Mouse (Mus musculus) mouse trophoblast stem cell (cell line): ENCODE measurements around the gene Cemip.

Experiments
- in situ Hi-C, 2 experiments: fragments of 300-500 bp; cut with MseI, MboI; formaldehyde crosslinking; loops; 2 replicates in 1 of 2; 3 replicates in 1 of 2; pipeline ENCODE4 v1.15.1; 2025

The Cemip gene

DNA sequence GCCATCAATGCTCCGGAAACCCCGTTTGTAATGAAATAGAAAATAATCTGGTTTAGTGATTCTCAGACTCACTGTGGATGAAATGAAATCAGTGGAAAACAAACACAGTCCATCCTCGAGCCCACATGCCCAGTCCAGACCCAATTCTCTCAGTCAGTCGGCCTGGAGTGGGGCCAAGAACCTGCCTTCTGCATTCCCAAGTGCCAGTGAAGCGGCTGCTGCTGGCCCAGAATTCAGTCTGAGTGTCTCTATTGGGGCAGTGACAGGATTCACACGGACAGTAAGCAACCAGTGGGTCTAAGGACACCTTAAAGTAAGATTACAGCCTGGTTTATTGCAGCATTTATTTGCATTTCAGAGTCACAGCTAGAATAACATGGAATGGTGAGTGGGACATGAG, 10.2 kb upstream of the Cemip start:
- in situ Hi-C loops = no loop called here

GRCm38 (mm10) chr7:84090793-84091192, 4.5 kb upstream of the Cemip start:
- in situ Hi-C loops = no loop called here

GRCm38 (mm10) chr7:84089777-84090176, 3.5 kb upstream of the Cemip start:
- in situ Hi-C loops = loop anchor here (5.0 to 10.0 kb wide), 3 partner anchors 177 to 265 kb away; no protein-coding TSS in a partner anchor

DNA sequence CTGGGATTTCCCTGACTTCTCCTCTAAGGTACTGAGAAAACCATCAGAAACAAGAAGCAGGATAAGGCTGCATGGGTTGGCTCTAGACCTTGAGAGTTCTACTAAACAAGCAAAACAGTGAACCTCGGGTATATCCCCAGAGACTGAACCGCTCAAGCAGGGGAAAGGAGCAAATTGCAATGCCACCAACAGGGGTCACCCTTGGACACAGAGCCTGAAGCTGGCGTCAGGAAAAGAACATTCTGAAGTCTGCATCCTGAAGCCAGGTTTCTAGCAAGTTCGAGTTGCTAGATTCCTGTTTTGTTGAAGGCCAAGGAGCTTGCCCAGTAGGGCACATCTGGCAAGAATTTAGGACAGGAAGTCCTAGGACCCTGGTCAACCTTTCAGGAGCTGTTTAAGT, 2.7 kb upstream of the Cemip start:
- in situ Hi-C loops = loop anchor here (5.0 to 10.0 kb wide), 3 partner anchors 177 to 266 kb away; no protein-coding TSS in a partner anchor

DNA sequence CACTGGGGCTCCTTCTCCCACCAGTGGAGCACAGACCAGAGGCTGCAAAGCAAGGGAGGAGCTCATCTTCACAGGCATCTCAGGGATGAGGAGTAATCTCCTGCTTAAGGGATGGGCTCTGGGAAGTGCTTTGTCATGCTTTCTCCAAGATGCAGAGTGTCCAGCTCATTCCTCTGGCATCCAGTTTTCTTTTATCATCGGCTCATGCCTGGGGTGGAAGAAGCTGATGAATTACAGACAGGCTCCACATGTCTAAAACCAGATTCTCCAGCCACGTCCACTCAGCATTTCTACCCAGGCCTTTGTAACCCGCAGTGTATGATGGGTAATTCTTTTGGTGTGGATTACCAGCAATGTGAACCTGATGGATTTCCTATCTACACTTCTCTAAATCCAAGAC, 1.9 kb upstream of the Cemip start:
- in situ Hi-C loops = loop anchor here (5.0 to 10.0 kb wide), 3 partner anchors 176 to 267 kb away; no protein-coding TSS in a partner anchor

GRCm38 (mm10) chr7:84085049-84085945, 1.0 kb downstream of the Cemip start:
- in situ Hi-C loops = loop anchor here (5.0 to 10.0 kb wide), 3 partner anchors 173 to 270 kb away; no protein-coding TSS in a partner anchor

- in situ Hi-C loops = no loop called here
These were observed 8.9 kb downstream of the Cemip start for GRCm38 (mm10) chr7:84077257-84078013.

GRCm38 (mm10) chr7:84074266-84074665, 12.0 kb downstream of the Cemip start:
- in situ Hi-C loops = no loop called here

- in situ Hi-C loops = no loop called here
These were observed 12.4 kb downstream of the Cemip start for GRCm38 (mm10) chr7:84073856-84074255.

- in situ Hi-C loops = no loop called here
These were observed 17.4 kb downstream of the Cemip start for GRCm38 (mm10) chr7:84068931-84069330.

GRCm38 (mm10) chr7:84059799-84060198, 26.5 kb downstream of the Cemip start:
- in situ Hi-C loops = no loop called here

DNA sequence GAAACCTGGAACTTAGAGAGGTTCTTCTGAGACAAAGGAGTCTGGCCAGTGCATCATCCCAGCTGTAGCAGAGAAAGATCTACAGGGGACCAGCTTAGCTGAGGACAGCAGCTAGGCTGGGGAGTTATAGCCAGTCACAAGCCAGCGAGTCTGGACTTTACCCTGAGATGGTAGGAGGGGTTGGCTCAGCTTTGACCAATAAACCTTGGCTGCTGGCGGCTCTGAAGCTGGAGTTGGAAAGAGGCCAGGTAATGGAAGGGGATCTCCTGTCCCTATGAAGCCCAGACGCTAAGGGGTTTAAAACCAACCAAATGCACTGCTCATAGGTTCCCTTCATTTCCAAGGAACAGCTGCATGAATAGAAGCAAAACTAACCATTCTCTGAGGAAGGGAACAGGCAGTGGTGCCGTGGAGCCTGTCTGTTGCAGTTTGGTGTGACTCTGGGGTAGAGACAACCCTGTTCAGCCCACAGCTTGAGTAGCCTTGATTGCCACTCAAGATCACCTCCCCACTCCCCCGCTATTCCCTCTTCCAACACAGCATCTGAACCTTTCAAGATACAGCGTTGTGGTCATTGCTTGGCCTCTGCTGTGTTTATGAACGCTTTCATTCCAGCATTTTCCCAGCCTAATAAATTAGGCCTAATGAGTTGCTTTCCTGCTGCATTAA, 30.2 kb downstream of the Cemip start:
- in situ Hi-C loops = no loop called here

DNA sequence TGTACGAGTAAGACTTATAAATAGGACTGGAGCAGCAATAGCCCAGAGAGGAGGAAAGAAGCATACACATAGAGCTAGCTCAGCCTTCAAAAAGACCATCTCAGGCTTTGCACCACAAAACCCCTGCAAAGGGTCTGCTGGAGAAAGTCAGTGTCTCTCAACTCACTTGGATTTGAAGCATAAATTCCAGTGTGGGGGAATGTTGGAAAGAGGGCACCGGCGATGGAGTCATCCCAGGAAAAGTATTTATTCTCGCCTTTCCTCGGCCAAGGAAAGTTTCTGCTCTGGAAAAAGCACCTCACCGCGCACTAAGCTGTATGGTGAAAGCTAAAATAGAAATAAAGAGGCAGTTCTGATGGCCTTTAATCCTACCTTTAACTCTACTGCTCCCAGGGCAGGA, 32.4 kb downstream of the Cemip start:
- in situ Hi-C loops = no loop called here

- in situ Hi-C loops = no loop called here
These were observed 34.9 kb downstream of the Cemip start for GRCm38 (mm10) chr7:84051423-84051822.

DNA sequence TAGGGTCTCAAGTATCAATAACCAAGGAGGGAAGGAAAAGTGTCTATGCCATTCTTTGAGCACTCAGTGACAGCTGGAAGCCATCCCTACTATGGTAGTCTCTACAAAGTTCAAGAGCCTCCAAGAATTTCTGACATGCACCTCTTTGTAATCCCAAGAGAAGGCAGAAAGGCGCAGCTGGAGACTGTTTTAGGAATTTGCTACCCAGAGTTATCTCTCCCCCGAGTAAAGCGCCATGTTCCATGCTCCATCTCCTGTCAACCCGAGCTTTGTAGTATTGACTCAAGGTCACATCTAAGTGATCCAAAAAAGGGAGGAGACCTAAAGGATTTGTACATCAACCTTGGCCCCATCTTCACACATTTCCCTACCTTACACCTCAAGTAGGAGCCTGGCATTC, 40.8 kb downstream of the Cemip start:
- in situ Hi-C loops = no loop called here

- in situ Hi-C loops = no loop called here
These were observed 41.6 kb downstream of the Cemip start for GRCm38 (mm10) chr7:84044581-84045290.

DNA sequence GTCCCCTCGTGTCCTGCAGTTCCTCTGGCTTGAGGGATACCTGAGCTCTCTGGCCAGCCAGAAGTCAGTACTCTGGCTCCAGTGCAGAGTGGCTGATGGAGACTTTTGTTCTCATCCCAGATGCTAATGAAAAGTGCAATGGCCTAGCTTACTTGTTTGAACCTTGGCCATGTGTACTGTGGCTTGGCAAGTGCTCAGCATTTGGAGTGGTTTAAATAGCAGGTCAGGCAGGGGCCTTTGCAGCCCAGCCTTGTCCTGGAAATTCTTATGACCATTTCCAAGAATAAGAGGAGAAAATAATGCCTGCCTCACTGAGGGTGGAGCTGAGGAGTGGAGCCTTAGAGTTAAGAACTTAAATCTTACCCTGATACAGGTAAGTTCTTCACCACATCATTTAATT, 43.6 kb downstream of the Cemip start:
- in situ Hi-C loops = no loop called here

DNA sequence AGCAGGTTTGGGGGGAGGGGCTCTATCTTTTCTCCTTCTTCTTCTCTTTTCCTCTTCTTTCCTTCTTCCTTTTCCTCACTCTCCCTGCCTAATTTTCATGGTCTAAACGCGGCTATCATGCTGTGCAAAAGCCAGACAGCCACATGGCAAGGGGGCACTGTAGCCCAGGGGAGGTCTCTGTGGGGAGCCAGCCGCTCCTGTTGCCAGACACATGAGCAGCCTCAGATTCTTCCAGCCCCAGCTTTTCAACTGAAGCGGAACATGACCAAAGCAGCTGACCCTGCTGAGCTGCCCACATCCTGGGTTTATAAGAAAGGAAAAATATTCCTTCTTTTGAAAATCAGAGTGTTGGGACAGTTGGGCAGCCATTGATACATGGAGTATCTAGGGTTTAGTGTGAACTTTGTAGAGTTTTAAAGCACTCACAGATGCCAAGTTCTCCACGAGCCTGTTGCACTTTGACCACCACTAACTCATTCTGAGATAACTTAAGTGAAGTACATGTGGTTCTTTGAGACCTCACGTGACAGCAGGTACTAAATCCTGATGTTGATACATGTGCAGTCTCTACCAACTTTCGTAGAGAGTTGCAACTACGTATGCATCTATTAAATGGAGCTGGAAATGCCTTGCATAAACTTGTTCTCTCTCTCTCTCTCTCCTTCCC, 46.3 kb downstream of the Cemip start:
- in situ Hi-C loops = no loop called here

DNA sequence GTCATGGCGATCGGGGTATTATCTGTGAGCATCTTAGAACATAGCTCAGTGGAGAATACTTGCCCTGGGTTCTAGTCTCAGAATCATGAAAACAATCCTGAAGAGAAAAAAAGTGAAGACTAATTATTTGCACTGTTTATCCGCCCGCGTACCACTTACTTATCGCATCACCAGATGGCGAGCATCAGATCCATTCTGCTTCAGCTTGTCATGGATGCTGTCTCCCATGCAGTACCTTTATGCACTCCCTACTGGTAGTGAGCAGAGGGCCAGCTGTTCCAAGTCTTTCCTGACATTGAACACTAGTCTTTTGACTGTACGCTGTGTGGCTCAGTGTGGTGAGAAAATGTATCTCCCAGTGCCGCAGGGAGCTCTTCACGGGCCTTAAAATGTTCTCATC, 47.7 kb downstream of the Cemip start:
- in situ Hi-C loops = no loop called here

- in situ Hi-C loops = no loop called here
These were observed 53.5 kb downstream of the Cemip start for GRCm38 (mm10) chr7:84032831-84033230.
